Mouse (Mus musculus) thymus, adult 2 months (tissue): ENCODE data around the gene Otx2.

ENCODE experiments used
- CTCF ChIP-seq: fragments of 200-500 bp; IDR thresholded peaks from 2 replicates; pipeline ENCODE4 v1.5.1; 2012; ENCODE audit warnings: mild to moderate bottlenecking, control low read depth, low read length, moderate library complexity, borderline replicate concordance; ENCODE audit not compliant: control insufficient read depth, poor library complexity, insufficient read depth; ENCODE audit errors: extremely low read depth
- POLR2A ChIP-seq: fragments of 200-500 bp; IDR thresholded peaks from 2 replicates; pipeline ENCODE4 v1.6.1; 2012; ENCODE audit warnings: mild to moderate bottlenecking, low read length, control low read depth, moderate library complexity; ENCODE audit not compliant: control insufficient read depth, poor library complexity, insufficient read depth; ENCODE audit errors: extremely low read depth

DNA sequence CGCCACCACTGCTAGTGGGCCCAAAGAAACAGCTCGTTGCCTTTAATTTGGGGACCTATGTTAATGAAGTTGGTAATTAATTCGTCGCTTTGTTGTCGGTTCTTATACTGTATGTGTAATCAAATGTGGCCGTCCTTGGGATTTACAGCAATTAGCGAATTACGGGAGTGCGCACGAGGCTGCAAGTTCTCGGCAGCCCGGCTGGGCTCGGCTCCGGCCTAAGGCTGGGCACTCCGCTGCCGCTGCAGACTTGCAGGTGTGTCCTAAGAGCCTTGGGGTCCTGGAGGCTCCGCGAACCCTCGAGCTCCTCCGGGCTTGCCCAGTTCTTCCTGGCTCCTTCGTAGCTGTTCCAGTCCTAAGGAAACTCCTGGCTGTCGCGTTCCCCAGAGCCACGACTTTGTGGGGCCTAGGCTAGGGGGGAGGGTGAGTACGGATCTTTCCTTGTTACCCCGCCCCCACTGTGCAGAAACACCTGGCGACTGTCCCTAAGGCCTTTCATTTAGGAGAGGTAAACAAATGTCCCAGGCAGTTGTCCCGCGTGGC is 4.8 kb downstream of the Otx2 start:
- TF ChIP-seq CTCF (no peak), POLR2A (no peak)
